Mouse (Mus musculus) small intestine, adult 2 months (tissue): Measurements from ENCODE around the gene Tmem39b.

Experiments used
- CTCF ChIP-seq: fragments of 200-500 bp; IDR thresholded peaks from 2 replicates; pipeline ENCODE4 v1.5.1; 2012; ENCODE audit warnings: low read depth, mild to moderate bottlenecking, control low read depth, inconsistent platforms, low read length, moderate library complexity, mixed read lengths; ENCODE audit not compliant: insufficient replicate concordance, insufficient read length; ENCODE audit errors: extremely low read depth
- POLR2A ChIP-seq: fragments of 200-500 bp; IDR thresholded peaks from 2 replicates; pipeline ENCODE4 v1.6.1; 2012; ENCODE audit warnings: low read depth, mild to moderate bottlenecking, control low read depth, inconsistent platforms, low read length, moderate library complexity

GRCm38 (mm10) chr4:129706750-129707149 is 10.1 kb upstream of the Tmem39b start:
- TF ChIP-seq CTCF (no peak), POLR2A (no peak)
